Mouse (Mus musculus) liver, embryonic 14.5 days (tissue): Measurements from ENCODE around the gene Eef1akmt2. TPM values are rescaled to one million over a fixed set of nuclear protein-coding genes. Genes with fewer than 3 reads are reported as not detected.

ENCODE experiments used
- ATAC-seq: fragments of 200-750 bp; cut with Nextera tagmentation; 2 replicates; pipeline ENCODE4 v1.8.0; 2017; ENCODE audit warnings: moderate number of reproducible peaks, mild to moderate bottlenecking, moderate library complexity; ENCODE audit not compliant: insufficient read depth
- DNase-seq, 3 experiments: peaks; one replicate each; pipeline ENCODE4 v3.0.0-alpha.2; 2012 to 2013; ENCODE audit warnings: low read depth in 3 of 3, low spot score in 3 of 3
- H3K27ac ChIP-seq: fragments of 300-500 bp; sonication (generic); 2 replicates; pipeline ENCODE4 v1.5.1; 2014; ENCODE audit warnings: moderate library complexity, mild to moderate bottlenecking, control low read depth, inconsistent platforms
- H3K27me3 ChIP-seq: fragments of 300-500 bp; sonication (generic); 2 replicates; pipeline ENCODE4 v1.6.1; 2014; ENCODE audit warnings: mild to moderate bottlenecking, low read length, moderate library complexity; ENCODE audit not compliant: control insufficient read depth, insufficient read depth
- H3K36me3 ChIP-seq: fragments of 300-500 bp; sonication (generic); replicated peaks from 2 replicates; pipeline ENCODE4 v1.6.1; 2014; ENCODE audit warnings: low read depth; ENCODE audit not compliant: control insufficient read depth, insufficient read depth
- H3K4me1 ChIP-seq, 2 experiments: fragments of 200-500 bp in 1 of 2; fragments of 300-500 bp in 1 of 2; sonication (generic) in 1 of 2; replicated peaks; 2 replicates each; pipeline ENCODE4 v1.6.1; 2012 to 2014; ENCODE audit warnings: antibody characterized with exemption in 1 of 2, inconsistent platforms in 1 of 2, low read length in 1 of 2; ENCODE audit not compliant: control insufficient read depth in 2 of 2, insufficient read depth in 2 of 2
- H3K4me2 ChIP-seq: fragments of 300-500 bp; sonication (generic); 2 replicates; pipeline ENCODE4 v1.6.1; 2014; ENCODE audit warnings: low read depth, mild to moderate bottlenecking, control low read depth, moderate library complexity
- H3K4me3 ChIP-seq, 2 experiments: fragments of 200-500 bp in 1 of 2; fragments of 300-500 bp in 1 of 2; sonication (generic) in 1 of 2; 2 replicates each; pipeline ENCODE4 v1.5.1; 2012 to 2014; ENCODE audit warnings: low read depth in 2 of 2, low read length in 2 of 2, mild to moderate bottlenecking in 2 of 2, control low read depth in 1 of 2, inconsistent platforms in 1 of 2, moderate library complexity in 1 of 2; ENCODE audit not compliant: insufficient read depth in 1 of 2
- H3K9ac ChIP-seq: fragments of 300-500 bp; sonication (generic); replicated peaks from 2 replicates; pipeline ENCODE4 v1.6.1; 2014; ENCODE audit warnings: mild to moderate bottlenecking, control low read depth, moderate library complexity
- H3K9me3 ChIP-seq: fragments of 300-500 bp; sonication (generic); 2 replicates; pipeline ENCODE4 v1.6.1; 2016; ENCODE audit warnings: low read length, mixed read lengths; ENCODE audit not compliant: control insufficient read depth
- CTCF ChIP-seq: IDR thresholded peaks from 2 replicates; pipeline ENCODE4 v1.5.1; 2016; ENCODE audit warnings: antibody characterized with exemption, low read depth, control low read depth
- EP300 ChIP-seq: IDR thresholded peaks from 2 replicates; pipeline ENCODE4 v1.6.1; 2016; ENCODE audit warnings: antibody characterized with exemption, low read depth
- WGBS: fragments of 180-500 bp; shearing (Covaris S2); extraction: QIAGEN DNeasy Blood & Tissue Kit; methylation state at CpG from one replicate; pipeline ENCODE4 v1.1.7; 2014; ENCODE audit not compliant: insufficient replicate concordance; 5-methylcytosine and 5-hydroxymethylcytosine counted together
- polyA plus RNA-seq, 2 experiments: library from polyadenylated mRNA; depleted of rRNA in 1 of 2; stranded (reverse) in 1 of 2; unstranded in 1 of 2; fragments of >200 nt; fragmentation: Nextera tagmentation in 1 of 2; extraction: Ambion mirVana in 1 of 2; gene quantifications; 2 replicates each; pipeline versions ENCODE4 v1.2.1 to v1.2.3; 2012 to 2014

The Eef1akmt2 gene
- polyA plus RNA-seq, 2 experiments: 13.1 to 19.0 TPM

GRCm38 (mm10) chr7:132780611-132781010, 71.9 kb downstream of the Eef1akmt2 start:
- TF ChIP-seq CTCF (no peak), EP300 (no peak)
- H3K4me3 ChIP-seq: no peak overlapping the region
- WGBS: 77% methylated on average over 4 of the region's 4 CpGs
- no peaks in the 10 kb centered on the region for H3K9me3 ChIP-seq
- H3K27ac ChIP-seq: peak overlapping the region; percentile 52
- H3K4me1 ChIP-seq: peaks cover 42 to 46% of the 10 kb centered on the region in 2 experiments
- no peaks in the 10 kb centered on the region for H3K36me3 ChIP-seq
- DNase-seq (no peak), ATAC-seq (no peak)
- H3K4me2 ChIP-seq: no peak overlapping the region
- H3K9ac ChIP-seq: no peak overlapping the region
- no peaks in the 10 kb centered on the region for H3K27me3 ChIP-seq

DNA sequence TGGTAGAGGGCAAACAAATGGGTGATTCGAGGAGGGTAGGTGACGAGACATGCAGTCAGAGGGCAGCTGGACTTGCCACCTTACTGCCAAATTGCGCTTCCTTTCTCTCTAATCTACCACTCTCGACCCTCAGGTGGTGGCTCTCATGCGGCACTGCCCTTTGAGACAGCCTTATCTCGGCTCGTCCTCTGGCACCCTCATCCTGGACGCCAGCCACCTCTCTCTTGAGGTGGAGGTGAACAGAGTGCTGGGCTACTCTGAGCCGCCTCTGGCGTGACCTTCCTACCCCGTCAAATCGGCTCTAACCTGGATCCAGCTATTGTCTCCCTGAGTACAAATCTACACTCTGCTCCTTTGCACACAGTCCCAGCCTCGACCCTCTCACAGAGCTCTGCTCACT, 73.8 kb downstream of the Eef1akmt2 start:
- Histone ChIP-seq H3K4me2 (peak overlapping the region; percentile 73), H3K4me1 (peaks cover 43 to 47% of the 10 kb centered on the region in 2 experiments), H3K9ac (peak overlapping the region; percentile 78)

DNA sequence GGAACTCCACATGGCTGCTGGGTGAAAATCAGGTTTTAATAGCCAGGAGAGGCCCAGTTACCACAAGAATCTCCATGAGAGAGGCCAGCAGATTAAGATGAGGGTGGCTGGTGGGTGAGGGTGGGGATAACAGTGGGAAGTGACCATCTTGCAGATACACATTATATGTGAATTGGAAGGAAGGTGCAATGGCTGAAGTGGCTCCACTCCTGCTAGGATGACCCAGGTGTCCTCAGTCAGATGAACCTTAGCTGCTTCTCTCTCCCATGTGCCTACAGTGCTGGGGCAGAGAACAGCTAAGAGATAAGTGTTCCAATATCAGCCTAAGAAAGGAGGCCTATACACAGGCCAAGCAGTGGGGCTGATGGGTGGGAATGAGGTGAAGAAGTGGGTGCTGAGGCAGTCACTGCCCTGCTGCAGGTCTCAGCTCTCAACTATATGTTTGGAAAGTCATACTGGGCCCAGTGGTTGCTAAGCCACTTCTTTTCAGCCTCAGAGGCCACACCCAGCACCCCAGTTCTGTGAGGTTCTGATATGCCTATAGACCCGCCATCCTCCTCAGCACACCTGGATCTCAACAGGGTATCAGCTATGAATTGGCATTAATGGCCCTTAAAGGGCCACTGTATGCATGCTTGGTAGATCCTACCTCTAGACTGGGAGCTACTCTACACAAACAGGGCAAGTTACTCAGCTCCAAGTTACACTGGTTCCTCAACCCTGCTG, 74.6 kb downstream of the Eef1akmt2 start:
- Histone ChIP-seq H3K27me3 (no peaks in the 10 kb centered on the region), H3K4me1 (peaks cover 49 to 54% of the 10 kb centered on the region in 2 experiments), H3K4me2 (peak overlapping the region; percentile 73), H3K36me3 (peaks cover 6% of the 10 kb centered on the region), H3K9me3 (no peaks in the 10 kb centered on the region), H3K4me3 (peak overlapping the region; percentile 7 to 31; a peak in 3 of 4 replicates), H3K27ac (peak overlapping the region; percentile 99), H3K9ac (peak overlapping the region; percentile 94)
- TF ChIP-seq CTCF (no peak), EP300 (peak; percentile 92)
- ATAC-seq (peak; percentile 88), DNase-seq (peak; percentile 89 to 92 (median 89))
- 20% methylated on average over 1 of the region's 1 CpGs for WGBS

More for the DNA sequence above, 73.8 kb downstream of the Eef1akmt2 start:
- Histone ChIP-seq H3K4me3 (peak overlapping the region in 1 of 2 experiments; percentile 31; a peak in 2 of 4 replicates), H3K9me3 (no peaks in the 10 kb centered on the region), H3K27ac (peak overlapping the region; percentile 99), H3K27me3 (no peaks in the 10 kb centered on the region), H3K36me3 (peaks cover 6% of the 10 kb centered on the region)
- ATAC-seq (peak; percentile 55), DNase-seq (peak in 1 of 3 experiments; percentile 52)
- TF ChIP-seq EP300 (no peak), CTCF (no peak)
- 40% methylated on average over 13 of the region's 13 CpGs for WGBS

Other genes starting within 250 kb of the Eef1akmt2 start
- gene Lhpp, start 242.0 kb downstream of the Eef1akmt2 start, polyA plus RNA-seq (2012; rRNA removed): 5.5 and 5.6 TPM in 2 replicates
- gene Lhpp, start 242.0 kb downstream of the Eef1akmt2 start, polyA plus RNA-seq (2014; fragmentation: Nextera tagmentation; extraction: Ambion mirVana): 6.0 and 6.3 TPM in 2 replicates
- gene Fam53b, start 38.8 kb downstream of the Eef1akmt2 start, polyA plus RNA-seq (2012; rRNA removed): 12.9 and 14.7 TPM in 2 replicates
- 20.0 and 22.2 TPM in 2 replicates for gene Fam53b, start 38.8 kb downstream of the Eef1akmt2 start, polyA plus RNA-seq (2014; fragmentation: Nextera tagmentation; extraction: Ambion mirVana)
- 5.0 and 7.4 TPM in 2 replicates for gene Abraxas2, start 6.6 kb upstream of the Eef1akmt2 start, polyA plus RNA-seq (2012; rRNA removed)
- gene Abraxas2, start 6.6 kb upstream of the Eef1akmt2 start, polyA plus RNA-seq (2014; fragmentation: Nextera tagmentation; extraction: Ambion mirVana): 10.7 and 11.7 TPM in 2 replicates
- 3.8 and 6.0 TPM in 2 replicates for gene Zranb1, start 78.5 kb upstream of the Eef1akmt2 start, polyA plus RNA-seq (2012; rRNA removed)
- 7.5 and 7.6 TPM in 2 replicates for gene Zranb1, start 78.5 kb upstream of the Eef1akmt2 start, polyA plus RNA-seq (2014; fragmentation: Nextera tagmentation; extraction: Ambion mirVana)